Mouse (Mus musculus): ENCODE measurements around the gene St8sia6. TPM values are rescaled to one million over a fixed set of nuclear protein-coding genes. Genes with fewer than 3 reads are reported as not detected.
"Not testable (repeated sequence)": the region's sequence is repeated elsewhere in the genome, so short reads cannot be mapped to it uniquely, and the experiment has no call there.

Gene St8sia6
- polyA plus RNA-seq, 3 experiments from 2014 or later = 0.88 to 17.6 (median 14.3) TPM

- ATAC-seq = peak; percentile 83
These were observed 36.5 kb downstream of the St8sia6 start for GRCm38 (mm10) chr2:13757412-13757811.

- no peak for ATAC-seq
These were observed 38.1 kb downstream of the St8sia6 start for GRCm38 (mm10) chr2:13755733-13756132.

DNA sequence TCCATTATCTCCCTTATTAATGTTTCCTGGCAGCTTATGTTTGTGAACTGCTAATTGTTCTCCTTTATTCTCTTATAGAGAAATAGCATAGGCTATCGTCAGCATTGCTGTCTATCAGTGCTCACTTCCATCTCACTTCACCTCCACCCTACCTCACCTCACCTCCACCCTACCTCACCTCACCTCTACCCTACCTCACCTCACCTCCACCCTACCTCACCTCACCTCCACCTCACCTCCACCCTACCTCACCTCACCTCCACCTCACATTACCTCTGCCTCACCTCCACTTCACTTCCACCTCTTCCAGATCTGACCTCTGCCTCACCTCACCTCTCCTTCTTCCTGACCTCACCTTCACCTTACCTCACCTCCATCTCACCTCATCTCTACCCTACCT is 42.2 kb downstream of the St8sia6 start:
- ATAC-seq = no peak

DNA sequence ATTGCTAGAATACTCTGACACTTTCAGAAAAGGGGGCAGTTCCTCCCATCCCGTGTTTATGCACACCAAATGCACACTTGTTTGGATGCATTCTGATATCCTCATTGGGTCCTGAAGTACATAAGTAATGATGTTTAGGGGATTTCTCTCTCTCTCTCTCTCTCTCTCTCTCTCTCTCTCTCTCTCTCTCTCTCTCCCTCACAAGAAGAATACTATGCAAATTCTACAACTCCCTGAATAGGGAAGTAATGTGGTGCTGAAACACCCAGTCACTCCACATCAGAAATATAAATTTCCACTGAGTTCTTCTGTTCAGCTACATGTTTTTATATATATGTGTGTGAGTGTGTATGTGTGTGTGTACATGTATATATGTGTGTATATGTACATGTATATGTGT is 43.1 kb downstream of the St8sia6 start:
- no peak for ATAC-seq

DNA sequence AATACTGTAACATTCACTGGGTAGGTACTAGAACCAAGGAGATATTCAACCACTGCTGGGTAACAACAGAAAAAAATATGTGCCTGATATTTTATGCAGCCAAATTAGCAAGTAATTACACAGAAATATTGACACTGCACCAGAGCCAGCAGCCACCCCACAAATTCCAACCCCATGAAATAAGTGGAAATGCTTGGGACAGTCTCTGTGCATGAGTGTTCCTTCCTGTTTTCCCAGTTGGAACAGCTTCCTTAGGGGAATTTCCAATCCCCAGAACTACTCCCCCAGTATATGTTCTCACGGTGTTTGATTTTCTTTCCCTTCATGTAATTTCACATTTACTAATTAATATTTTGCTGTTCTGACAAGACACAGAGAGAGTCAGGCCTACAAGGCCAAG is 43.8 kb downstream of the St8sia6 start:
- ATAC-seq = no peak

GRCm38 (mm10) chr2:13749176-13749575 is 44.7 kb downstream of the St8sia6 start:
- no peak for ATAC-seq

DNA sequence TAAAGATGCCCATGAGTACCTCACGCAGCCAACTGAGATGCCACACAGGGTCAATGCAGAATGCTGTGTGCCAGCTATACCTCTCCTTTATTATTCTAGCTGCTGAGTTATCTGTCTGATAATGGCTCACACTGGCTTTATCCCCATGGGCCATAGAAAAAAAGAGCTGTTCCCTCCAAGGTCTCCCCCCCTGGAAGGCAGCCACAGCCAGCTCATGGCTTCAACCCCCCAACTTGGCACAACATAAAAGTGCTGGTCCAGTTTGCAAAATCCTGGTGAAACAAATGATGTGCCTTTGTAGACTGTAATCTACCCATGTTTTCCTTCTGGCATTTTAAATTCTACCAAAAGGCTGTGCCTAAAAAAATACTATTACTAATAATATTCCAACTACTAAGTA is 46.3 kb downstream of the St8sia6 start:
- ATAC-seq = no peak

DNA sequence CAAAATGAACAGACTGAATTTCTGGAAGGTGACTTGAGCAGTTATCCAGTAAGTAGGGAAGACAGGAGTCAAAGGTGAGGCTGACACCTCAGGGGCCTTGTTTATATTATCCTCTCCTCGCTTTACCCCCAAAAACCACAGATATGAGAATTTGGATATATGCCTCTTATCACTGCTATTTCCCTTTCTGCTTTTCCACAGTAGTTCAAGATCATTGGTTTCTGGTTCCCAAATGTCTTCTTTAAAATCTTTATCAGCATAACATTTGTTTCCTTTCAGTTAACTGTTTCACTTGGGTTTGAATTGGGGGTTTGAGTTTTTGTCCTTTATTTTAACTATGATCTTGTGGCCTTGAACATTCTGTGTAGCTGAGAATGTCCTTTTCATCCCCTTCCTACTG is 47.8 kb downstream of the St8sia6 start:
- no peak for ATAC-seq

DNA sequence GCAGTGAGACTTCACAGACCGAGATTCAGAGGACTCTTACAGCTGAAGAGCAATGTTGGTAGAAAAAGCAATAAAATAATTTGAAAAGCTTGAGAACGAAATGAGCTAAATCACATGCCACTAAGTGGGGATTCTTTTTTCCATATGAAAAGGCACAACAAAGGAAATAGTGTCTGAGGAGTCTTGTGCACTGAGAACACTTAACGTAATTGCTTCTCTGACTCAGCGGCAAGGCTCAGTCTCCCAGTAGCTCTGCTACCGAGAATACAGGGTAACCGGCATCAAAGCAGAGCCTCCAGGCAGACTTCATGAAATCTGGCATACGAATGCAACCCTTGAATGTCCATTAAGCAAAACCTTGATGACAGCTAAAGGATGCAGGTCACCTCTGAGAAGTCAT is 55.2 kb downstream of the St8sia6 start:
- no peak for ATAC-seq

DNA sequence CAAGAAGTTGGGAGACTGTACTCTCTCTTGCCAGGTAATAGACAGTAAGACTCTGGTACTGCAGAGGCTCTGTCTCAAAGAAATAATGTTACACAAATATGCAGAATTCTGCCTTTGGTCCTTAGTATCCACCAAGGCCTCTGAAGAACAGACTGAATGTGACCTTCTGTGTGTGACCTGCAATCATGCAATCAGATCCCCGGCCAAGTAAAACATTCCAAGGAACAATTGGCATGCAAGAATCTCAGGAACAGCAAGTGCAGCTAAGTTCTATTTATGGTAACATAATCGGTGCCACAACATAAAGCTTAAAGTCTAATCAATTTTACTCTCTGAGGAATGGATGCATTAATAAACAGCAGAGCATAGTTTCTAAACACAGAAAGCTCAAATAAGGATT is 66.0 kb downstream of the St8sia6 start:
- no peak for ATAC-seq

DNA sequence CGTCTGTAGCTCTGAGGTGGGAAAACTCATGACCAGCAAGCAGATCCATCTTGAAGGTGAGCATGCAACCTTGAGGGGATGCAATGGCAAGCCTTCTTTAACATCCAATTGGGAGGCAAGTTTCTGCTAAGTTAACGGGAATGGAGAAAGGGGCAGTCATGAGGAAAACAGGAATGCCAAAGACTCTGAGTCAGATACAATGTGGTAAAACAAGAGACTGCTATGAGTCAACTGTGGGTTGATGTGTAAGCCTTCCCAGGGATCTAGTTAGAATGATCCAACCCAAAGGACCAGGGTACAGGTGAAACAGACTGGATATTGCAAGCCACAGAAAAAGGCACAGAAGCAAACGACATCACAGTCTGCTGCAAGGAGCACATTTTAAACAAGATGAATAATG is 68.3 kb downstream of the St8sia6 start:
- ATAC-seq = no peak

DNA sequence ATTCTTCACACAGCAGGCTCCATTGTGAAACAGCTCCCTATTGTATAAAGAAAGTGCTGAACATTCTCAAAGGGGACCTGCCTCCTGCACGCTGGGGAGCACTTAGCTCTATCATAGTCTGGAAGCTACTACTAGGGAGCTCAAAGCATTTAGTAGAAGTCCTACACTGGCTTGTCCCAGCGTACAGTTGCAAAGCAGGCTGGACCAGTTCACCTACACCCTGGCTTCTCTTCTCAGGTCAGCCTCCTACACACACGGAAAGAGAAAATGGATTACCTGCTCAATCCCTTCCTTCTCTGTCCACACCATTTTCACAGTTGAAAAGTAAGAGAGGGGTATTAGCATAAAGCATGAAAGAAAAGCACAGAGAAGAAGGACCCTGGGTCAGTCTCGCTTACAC is 71.6 kb downstream of the St8sia6 start:
- no peak for ATAC-seq

- peak; percentile 99 for ATAC-seq
These were observed 75.2 kb downstream of the St8sia6 start for GRCm38 (mm10) chr2:13718628-13719185.

DNA sequence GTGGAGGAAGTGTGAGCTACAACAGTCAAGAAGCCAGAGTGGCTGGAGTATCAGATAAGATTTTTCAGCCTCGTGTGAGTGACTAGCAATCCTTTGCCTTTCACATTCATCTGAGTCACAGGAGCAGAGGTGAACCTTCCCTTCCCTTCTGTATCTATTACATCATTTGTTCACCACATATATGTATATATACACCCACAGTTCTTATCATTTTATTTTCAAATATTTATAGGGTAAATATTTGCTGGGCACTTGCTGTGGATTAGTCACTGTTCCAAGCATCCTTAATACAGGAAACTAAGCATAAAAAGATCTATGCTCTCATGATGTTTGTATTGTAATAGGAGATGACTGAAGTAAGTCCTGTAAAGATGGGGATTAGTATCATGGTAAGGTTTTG is 85.1 kb downstream of the St8sia6 start:
- ATAC-seq = no peak

DNA sequence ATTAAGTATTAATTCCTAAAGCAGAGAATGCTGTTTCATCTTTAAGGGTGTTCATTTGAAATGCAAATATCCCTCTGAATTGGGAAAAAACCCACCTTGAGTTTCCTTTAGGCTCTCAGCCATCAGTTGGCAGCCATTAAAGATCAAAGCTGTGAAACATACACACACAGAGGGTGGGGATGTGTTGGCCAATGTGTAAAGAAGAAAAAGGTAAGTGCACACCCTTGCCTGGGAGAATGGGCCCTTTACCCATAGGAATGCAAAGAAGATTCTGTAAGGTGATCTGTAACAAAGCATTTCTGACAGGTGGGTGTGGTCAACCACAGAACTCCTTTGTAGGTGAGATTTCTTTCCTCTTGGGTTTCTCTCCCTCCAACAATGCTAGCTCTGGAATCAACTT is 96.3 kb downstream of the St8sia6 start:
- no peak for ATAC-seq

DNA sequence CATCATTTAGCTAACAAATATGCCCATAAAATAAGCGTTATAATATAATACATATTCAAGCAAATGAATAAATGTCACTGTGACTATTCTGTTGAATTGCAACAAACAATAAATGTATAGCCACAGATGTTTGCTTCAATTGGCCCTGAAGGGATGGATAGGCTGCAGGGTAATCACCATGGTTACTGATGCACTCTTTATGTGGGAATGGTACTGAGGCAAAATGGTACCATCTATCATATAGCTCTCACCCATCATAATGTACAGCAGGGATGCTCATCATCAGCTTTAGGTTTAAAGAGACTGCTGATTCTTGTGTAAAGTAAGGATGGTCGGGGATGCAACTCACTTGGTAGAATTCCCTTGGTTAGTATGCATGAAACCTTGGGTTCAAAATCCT is 99.4 kb downstream of the St8sia6 start:
- ATAC-seq = no peak

DNA sequence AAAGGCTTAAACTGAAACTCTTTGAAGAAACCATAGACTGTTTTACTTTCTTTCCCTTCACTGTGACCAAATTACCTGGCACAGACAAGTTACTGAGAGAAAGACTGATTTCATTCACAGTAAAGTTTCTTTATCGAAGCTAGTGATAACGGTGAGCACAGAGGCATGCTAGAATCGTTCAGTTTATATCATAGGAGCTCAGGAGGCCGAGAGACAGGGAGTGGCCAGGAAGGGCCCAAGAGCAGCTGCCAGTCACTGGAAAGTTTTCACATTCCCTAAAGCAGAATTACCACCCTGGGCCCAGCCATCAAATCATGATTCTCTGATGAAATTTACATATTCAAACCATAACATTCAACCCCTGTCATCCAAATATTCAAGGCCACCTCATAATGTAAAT is 109.5 kb downstream of the St8sia6 start:
- no peak for ATAC-seq

DNA sequence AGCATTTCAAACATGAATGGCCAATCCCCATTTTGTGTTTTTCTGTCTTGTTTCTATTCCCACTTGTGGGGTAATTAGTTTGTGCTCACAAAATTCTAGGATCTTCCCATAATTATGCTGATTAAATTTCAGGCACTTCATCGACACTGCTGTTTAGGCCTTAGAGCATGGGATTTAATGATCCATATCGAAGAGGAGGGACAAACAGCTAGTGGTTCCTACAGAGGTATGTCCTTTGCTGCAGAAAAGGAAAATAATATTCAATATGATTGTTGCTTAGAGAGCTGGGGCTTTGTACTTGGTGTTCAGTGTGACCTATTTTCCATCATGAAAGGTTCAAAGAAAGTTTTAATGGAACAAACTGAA is 110.7 kb downstream of the St8sia6 start:
- no peak for ATAC-seq

GRCm38 (mm10) chr2:13682488-13683204 is 111.2 kb downstream of the St8sia6 start:
- ATAC-seq = no peak

DNA sequence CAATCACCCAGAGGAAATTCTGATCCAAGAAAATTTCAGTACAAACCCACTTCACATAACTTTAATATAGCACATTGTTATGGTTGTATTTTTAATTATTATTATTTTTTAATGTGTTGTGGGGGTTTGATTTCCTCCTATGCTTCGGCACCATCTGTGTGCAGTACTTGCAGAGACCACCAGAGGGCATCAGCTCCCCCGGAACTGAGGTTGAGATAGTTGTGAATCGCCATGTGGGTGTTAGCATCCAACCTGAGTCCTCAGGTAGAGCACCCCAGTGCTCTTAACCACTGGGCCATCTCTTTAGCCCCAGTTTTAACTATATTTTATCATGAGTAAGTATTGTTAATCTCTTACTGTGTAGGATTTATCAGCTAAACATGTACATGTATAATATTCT is 120.9 kb downstream of the St8sia6 start:
- ATAC-seq = peak; percentile 65

DNA sequence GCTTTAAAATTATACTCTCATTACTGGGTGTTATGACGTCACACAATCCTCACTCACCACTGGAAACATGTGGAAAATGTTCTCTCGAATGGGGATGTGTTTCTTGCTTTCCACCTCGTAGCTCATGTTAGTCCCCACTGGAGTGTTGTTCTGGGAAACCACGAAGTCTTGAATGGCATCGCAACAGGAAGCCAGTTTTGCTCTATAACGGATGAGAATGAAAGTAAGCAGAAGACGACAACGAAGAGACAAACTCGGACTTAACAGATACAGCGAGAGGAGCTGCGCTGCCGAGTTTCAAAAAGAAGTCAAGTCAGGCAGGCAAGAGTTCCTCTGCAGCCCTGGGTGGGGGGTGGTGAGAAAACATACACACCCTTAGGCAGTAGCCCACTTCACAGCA is 121.4 kb downstream of the St8sia6 start:
- peak; percentile 54 for ATAC-seq

GRCm38 (mm10) chr2:13634866-13635265 is 159.0 kb downstream of the St8sia6 start:
- peak; percentile 43 for ATAC-seq

GRCm38 (mm10) chr2:13630136-13630832 is 163.6 kb downstream of the St8sia6 start:
- ATAC-seq = no peak

GRCm38 (mm10) chr2:13603636-13604035 is 190.2 kb downstream of the St8sia6 start:
- ATAC-seq = not testable (repeated sequence)
